Mouse (Mus musculus) C2C12 (cell line): ENCODE measurements around the gene Mlx. TPM values are rescaled to one million over a fixed set of nuclear protein-coding genes. Genes with fewer than 3 reads are reported as not detected.

Experiments used
- H3K27me3 ChIP-seq: one replicate; pipeline ENCODE4 v1.6.1; 2011; ENCODE audit not compliant: control insufficient read depth, insufficient read depth, insufficient read length
- H3K36me3 ChIP-seq: one replicate; pipeline ENCODE4 v1.6.1; 2011; ENCODE audit not compliant: control insufficient read depth, insufficient read depth
- H3K4me3 ChIP-seq: one replicate; pipeline ENCODE4 v1.5.1; 2011; ENCODE audit warnings: mild to moderate bottlenecking, control low read depth; ENCODE audit not compliant: poor library complexity, insufficient read depth, severe bottlenecking
- H3K79me2 ChIP-seq: one replicate; pipeline ENCODE4 v1.6.1; 2011; ENCODE audit not compliant: control insufficient read depth, insufficient read depth
- H3K79me3 ChIP-seq: one replicate; pipeline ENCODE4 v1.6.1; 2011; ENCODE audit warnings: low read depth, control low read depth
- H3ac ChIP-seq: one replicate; pipeline ENCODE3; 2011; ENCODE audit warnings: low read depth; ENCODE audit not compliant: control insufficient read depth, insufficient read length
- CEBPB ChIP-seq: IDR thresholded peaks from one replicate; pipeline ENCODE4 v1.6.1; 2011; ENCODE audit warnings: low read depth, mild to moderate bottlenecking, control low read depth, moderate library complexity
- CTCF ChIP-seq: IDR thresholded peaks from one replicate; pipeline ENCODE4 v1.5.1; 2011; ENCODE audit not compliant: control insufficient read depth, insufficient read depth, insufficient read length
- FOSL1 ChIP-seq: IDR thresholded peaks from one replicate; pipeline ENCODE4 v1.8.0; 2011; ENCODE audit warnings: mild to moderate bottlenecking, low read length; ENCODE audit not compliant: poor library complexity, insufficient read depth, severe bottlenecking
- MAX ChIP-seq: IDR thresholded peaks from one replicate; pipeline ENCODE4 v1.6.1; 2011; ENCODE audit warnings: mild to moderate bottlenecking, control low read depth
- MYOD1 ChIP-seq: IDR thresholded peaks from one replicate; pipeline ENCODE4 v1.6.1; 2011; ENCODE audit warnings: low read depth; ENCODE audit not compliant: control insufficient read depth, insufficient read length
- MYOG ChIP-seq: IDR thresholded peaks from one replicate; pipeline ENCODE4 v1.6.1; 2011; ENCODE audit not compliant: control insufficient read depth, insufficient read length; ENCODE audit errors: extremely low read depth
- USF1 ChIP-seq: IDR thresholded peaks from one replicate; pipeline ENCODE4 v1.6.1; 2011; ENCODE audit warnings: low read depth, mild to moderate bottlenecking, control low read depth, moderate library complexity
- polyA plus RNA-seq: library from polyadenylated mRNA; unstranded; fragments of >200 nt; fragmentation: generic; extraction: Trizol; gene quantifications from one replicate; pipeline ENCODE4 v1.2.1, GENCODE M21; 2012; ENCODE audit warnings: missing spikeins

The Mlx gene
- polyA plus RNA-seq, 1 experiment = 39.7 TPM

- no peak overlapping the region for H3ac ChIP-seq
- H3K79me2 ChIP-seq = peaks cover 16% of the 10 kb centered on the region
- peaks cover 8% of the 10 kb centered on the region for H3K79me3 ChIP-seq
- H3K36me3 ChIP-seq = no peaks in the 10 kb centered on the region
- H3K4me3 ChIP-seq = no peak overlapping the region
- H3K27me3 ChIP-seq = no peaks in the 10 kb centered on the region
- TF ChIP-seq USF1 = no peak
- TF ChIP-seq FOSL1 = no peak
- TF ChIP-seq MAX = no peak
- no peak for TF ChIP-seq CEBPB
- TF ChIP-seq MYOG = no peak
- TF ChIP-seq CTCF = no peak
- TF ChIP-seq MYOD1 = no peak
Measured at GRCm38 (mm10) chr11:101079746-101080145, 7.3 kb upstream of the Mlx start.

DNA sequence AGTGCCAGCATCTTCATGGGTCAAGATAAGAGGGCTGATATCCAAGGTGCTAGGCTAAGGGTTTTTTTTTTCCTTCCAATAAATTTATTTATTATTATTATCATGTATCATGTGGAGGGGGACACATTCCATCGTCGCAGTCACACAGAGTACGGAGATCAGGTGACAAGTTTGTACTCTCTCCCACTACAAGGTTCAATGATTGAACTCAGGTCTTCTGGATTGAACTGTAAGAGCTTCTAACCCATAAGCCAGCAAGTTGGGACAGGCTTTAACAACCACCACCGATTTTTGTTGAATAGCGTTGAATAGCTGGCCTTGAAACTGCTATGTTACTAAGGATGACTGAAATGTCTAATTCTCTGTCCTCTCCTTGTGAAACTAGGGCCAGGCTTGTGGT, 6.7 kb upstream of the Mlx start:
- Histone ChIP-seq H3K79me3 (peaks cover 8% of the 10 kb centered on the region), H3K36me3 (peaks cover 6% of the 10 kb centered on the region), H3K79me2 (peaks cover 16% of the 10 kb centered on the region), H3K27me3 (no peaks in the 10 kb centered on the region), H3K4me3 (no peak overlapping the region), H3ac (no peak overlapping the region)
- no peak for TF ChIP-seq CTCF
- no peak for TF ChIP-seq MAX
- no peak for TF ChIP-seq CEBPB
- no peak for TF ChIP-seq MYOG
- no peak for TF ChIP-seq USF1
- no peak for TF ChIP-seq MYOD1
- no peak for TF ChIP-seq FOSL1

- Histone ChIP-seq H3K4me3 (peak overlapping the region; percentile 95), H3K27me3 (no peaks in the 10 kb centered on the region), H3K79me3 (peaks cover 8% of the 10 kb centered on the region), H3K36me3 (peaks cover 10% of the 10 kb centered on the region), H3ac (peak overlapping the region; percentile 77), H3K79me2 (peaks cover 16% of the 10 kb centered on the region)
- TF ChIP-seq MAX = no peak
- no peak for TF ChIP-seq MYOD1
Measured at GRCm38 (mm10) chr11:101081659-101082058, 5.4 kb upstream of the Mlx start.

- Histone ChIP-seq H3K27me3 (no peaks in the 10 kb centered on the region), H3K79me3 (peaks cover 8% of the 10 kb centered on the region), H3K36me3 (peaks cover 10% of the 10 kb centered on the region), H3K4me3 (peak within 1 kb of the TSS; percentile 95), H3ac (peak within 1 kb of the TSS; percentile 77), H3K79me2 (peaks cover 22% of the 10 kb centered on the region)
- TF ChIP-seq MAX (peak; percentile 79), FOSL1 (no peak)
Measured at GRCm38 (mm10) chr11:101082208-101083082, 4.6 kb upstream of the Mlx start, which contains the start of gene Coasy. TSS of gene Coasy (plus strand) at chr11:101082565.

- peaks cover 8% of the 10 kb centered on the region for H3K79me3 ChIP-seq
- peak overlapping the region; percentile 45 for H3ac ChIP-seq
- H3K27me3 ChIP-seq = no peaks in the 10 kb centered on the region
- no peak for TF ChIP-seq MAX
- peak; percentile 28 for TF ChIP-seq MYOD1
- peak overlapping the region; percentile 95 for H3K4me3 ChIP-seq
- peaks cover 10% of the 10 kb centered on the region for H3K36me3 ChIP-seq
- H3K79me2 ChIP-seq = peaks cover 29% of the 10 kb centered on the region
Measured at GRCm38 (mm10) chr11:101083083-101083697, 3.9 kb upstream of the Mlx start.

DNA sequence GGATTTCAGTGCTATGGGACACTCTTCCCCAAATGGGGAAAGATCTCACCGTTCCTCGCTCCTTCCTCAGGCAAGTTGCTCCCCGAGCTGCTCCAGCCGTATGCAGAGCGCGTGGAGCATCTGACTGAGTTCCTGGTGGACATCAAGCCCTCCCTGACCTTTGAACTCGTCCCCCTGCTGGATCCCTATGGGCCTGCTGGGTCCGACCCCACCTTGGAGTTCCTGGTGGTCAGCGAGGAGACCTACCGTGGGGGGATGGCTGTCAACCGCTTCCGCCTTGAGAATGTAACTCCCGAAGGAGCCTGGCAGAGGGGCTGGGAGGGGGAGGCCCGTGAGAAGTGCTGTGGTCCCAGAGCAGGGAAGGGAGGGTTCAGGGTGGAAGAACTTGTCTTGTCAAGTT, 2.8 kb upstream of the Mlx start:
- no peak overlapping the region for H3K4me3 ChIP-seq

More for the DNA sequence above, 2.8 kb upstream of the Mlx start:
- no peak for TF ChIP-seq MAX
- TF ChIP-seq MYOD1 = no peak
- TF ChIP-seq FOSL1 = no peak
- TF ChIP-seq CTCF = no peak
- TF ChIP-seq CEBPB = no peak
- no peak for TF ChIP-seq MYOG
- no peak for TF ChIP-seq USF1
- Histone ChIP-seq H3K79me2 (peaks cover 31% of the 10 kb centered on the region), H3ac (no peak overlapping the region), H3K79me3 (peaks cover 8% of the 10 kb centered on the region), H3K36me3 (peaks cover 13% of the 10 kb centered on the region), H3K27me3 (no peaks in the 10 kb centered on the region)
